Mouse (Mus musculus) T-cell, adult 66 days (primary cell): ENCODE results near the gene Bub1. TPM values are rescaled to one million over a fixed set of nuclear protein-coding genes. Genes with fewer than 3 reads are reported as not detected.

ENCODE experiments used
- total RNA-seq, 2 experiments: library from RNA; stranded (reverse); gene quantifications; 3 replicates in 1 of 2; 4 replicates in 1 of 2; pipeline ENCODE4 v1.2.4; 2023

Bub1 gene
- 1 to 10 TPM in 1 of 2 experiments, under 1 TPM in 1; 0.36 to 1.4 TPM for total RNA-seq

GRCm38 (mm10) chr2:127831401-127832102 lies at the start of gene Bub1:
TSS of gene Bub1 (minus strand) at chr2:127831865.

GRCm38 (mm10) chr2:127838576-127838975 lies 6.9 kb upstream of the Bub1 start, which contains the start of gene Acoxl:
TSS of gene Acoxl (plus strand) at chr2:127838876.

GRCm38 (mm10) chr2:127791919-127792603 lies 39.6 kb downstream of the Bub1 start, which contains the start of gene Mtln:
TSS of gene Mtln (minus strand) at chr2:127792488.

DNA sequence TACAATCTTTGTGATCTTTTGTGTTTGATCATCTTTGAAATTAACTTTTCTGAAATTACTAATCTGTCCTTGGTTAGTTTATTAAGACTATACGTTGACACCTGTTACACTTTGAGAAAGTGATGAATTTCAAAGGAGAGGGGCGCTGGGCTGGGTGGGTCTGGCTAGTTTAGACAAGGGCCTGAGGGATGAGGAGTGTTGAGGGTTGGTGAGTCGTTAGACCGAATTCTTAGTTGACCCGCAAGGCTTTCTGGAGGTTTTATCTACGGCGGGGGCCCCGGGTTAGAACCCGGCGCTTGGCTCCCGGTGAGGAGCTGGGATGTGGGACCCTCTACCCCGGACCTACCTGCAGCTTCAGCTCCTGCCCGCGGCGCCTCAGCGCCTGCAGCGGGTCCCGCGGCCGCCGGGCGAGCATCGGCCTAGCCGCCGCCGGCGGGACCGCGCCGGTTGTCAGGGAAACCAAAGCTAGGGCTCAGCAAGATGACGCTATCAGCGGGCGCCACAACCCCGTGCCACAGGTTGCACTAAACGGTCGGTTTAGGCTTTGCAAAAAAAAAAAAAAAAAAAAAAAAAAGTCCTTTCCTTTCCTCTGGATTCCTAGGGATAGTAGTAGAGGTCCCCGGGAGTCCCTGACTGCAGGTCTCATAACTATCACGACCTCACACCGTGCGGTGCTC lies 43.1 kb downstream of the Bub1 start, which contains the start of gene Nphp1:
TSS of gene Nphp1 (minus strand) at position 458 of the 677 bp plus-strand sequence.

Other genes with a start within 250 kb of the Bub1 start
- 1 to 10 TPM; 5.9 to 6.1 TPM for gene Zfp661, start 244.8 kb downstream of the Bub1 start, total RNA-seq
- 100 to 1,000 TPM; 131 to 135 TPM for gene Mrps5, start 244.6 kb downstream of the Bub1 start, total RNA-seq
- not detected for gene Mal, start 175.2 kb downstream of the Bub1 start, total RNA-seq
- not detected for gene Mall, start 101.9 kb downstream of the Bub1 start, total RNA-seq
- gene Nphp1, start 43.0 kb downstream of the Bub1 start, total RNA-seq, result 1 to 10 TPM in 1 of 2 experiments, not detected in 1; 1.7 TPM
- gene Mtln, start 39.4 kb downstream of the Bub1 start, total RNA-seq, result 10 to 100 TPM in 1 of 2 experiments, 1 to 10 TPM in 1; 9.7 to 13.7 TPM
- gene Acoxl, start 7.0 kb upstream of the Bub1 start, total RNA-seq, result 1 to 10 TPM; 3.3 to 3.5 TPM